Mouse (Mus musculus): ENCODE measurements around the gene Cavin2.

Gene Cavin2

GRCm38 (mm10) chr1:51307056-51307455 is 18.1 kb downstream of the Cavin2 start:
- DNase-seq (ENCODE audit: low read depth, low spot score): no peak

GRCm38 (mm10) chr1:51315476-51315875 is 26.6 kb downstream of the Cavin2 start:
- no peak for DNase-seq (ENCODE audit: low read depth, low spot score)

- DNase-seq (ENCODE audit: low read depth, low spot score): no peak
Measured at GRCm38 (mm10) chr1:51323506-51323905, 34.6 kb downstream of the Cavin2 start.

GRCm38 (mm10) chr1:51328541-51328940 is 39.6 kb downstream of the Cavin2 start:
- DNase-seq (ENCODE audit: low read depth, low spot score): no peak

- DNase-seq (ENCODE audit: low read depth, low spot score): no peak
Measured at GRCm38 (mm10) chr1:51332986-51333385, 44.1 kb downstream of the Cavin2 start.

- peak; percentile 76 for DNase-seq (ENCODE audit: low read depth, low spot score)
Measured at GRCm38 (mm10) chr1:51333557-51334285, 44.8 kb downstream of the Cavin2 start.

- DNase-seq (ENCODE audit: low read depth, low spot score): no peak
Measured at GRCm38 (mm10) chr1:51334289-51334688, 45.4 kb downstream of the Cavin2 start.

GRCm38 (mm10) chr1:51335081-51335480 is 46.2 kb downstream of the Cavin2 start:
- no peak for DNase-seq (ENCODE audit: low read depth, low spot score)

- no peak for DNase-seq (ENCODE audit: low read depth, low spot score)
Measured at GRCm38 (mm10) chr1:51344160-51344559, 55.2 kb downstream of the Cavin2 start.

GRCm38 (mm10) chr1:51347596-51347995 is 58.7 kb downstream of the Cavin2 start:
- no peak for DNase-seq (ENCODE audit: low read depth, low spot score)

- DNase-seq (ENCODE audit: low read depth, low spot score): no peak
Measured at GRCm38 (mm10) chr1:51348631-51349030, 59.7 kb downstream of the Cavin2 start.

- no peak for DNase-seq (ENCODE audit: low read depth, low spot score)
Measured at GRCm38 (mm10) chr1:51349291-51349967, 60.5 kb downstream of the Cavin2 start.
